Mouse (Mus musculus) myocyte (in vitro differentiated cells): ENCODE data around the gene Rab6a. TPM values are rescaled to one million over a fixed set of nuclear protein-coding genes. Genes with fewer than 3 reads are reported as not detected.

ENCODE experiments used
- H3K27me3 ChIP-seq: one replicate; pipeline ENCODE4 v1.6.1; 2011; ENCODE audit not compliant: control insufficient read depth, insufficient read depth, insufficient read length
- H3K36me3 ChIP-seq: one replicate; pipeline ENCODE4 v1.6.1; 2011; ENCODE audit not compliant: control insufficient read depth, insufficient read depth
- H3K4me2 ChIP-seq: one replicate; pipeline ENCODE4 v1.6.1; 2011; ENCODE audit warnings: low read depth, control low read depth
- H3K4me3 ChIP-seq: one replicate; pipeline ENCODE4 v1.5.1; 2011; ENCODE audit warnings: mild to moderate bottlenecking, control low read depth, moderate library complexity
- H3K79me2 ChIP-seq: one replicate; pipeline ENCODE4 v1.6.1; 2011; ENCODE audit not compliant: control insufficient read depth, insufficient read depth
- H3ac ChIP-seq: one replicate; pipeline ENCODE4 v1.6.1; 2011; ENCODE audit not compliant: control insufficient read depth, insufficient read length
- CEBPB ChIP-seq: IDR thresholded peaks from 2 replicates; pipeline ENCODE4 v1.6.1; 2011; ENCODE audit warnings: mild to moderate bottlenecking, moderate library complexity; ENCODE audit not compliant: poor library complexity, insufficient read depth, severe bottlenecking
- E2F4 ChIP-seq: IDR thresholded peaks from one replicate; pipeline ENCODE4 v1.6.1; 2011; ENCODE audit warnings: mild to moderate bottlenecking, control low read depth, moderate library complexity; ENCODE audit not compliant: insufficient read depth
- MAX ChIP-seq: IDR thresholded peaks from one replicate; pipeline ENCODE4 v1.6.1; 2011; ENCODE audit warnings: low read depth, mild to moderate bottlenecking, control low read depth
- MYOD1 ChIP-seq, 3 experiments: IDR thresholded peaks; one replicate each; pipeline ENCODE4 v1.6.1; 2011; ENCODE audit warnings: control low read depth in 2 of 3, low read depth in 2 of 3, mild to moderate bottlenecking in 2 of 3, moderate library complexity in 1 of 3; ENCODE audit not compliant: insufficient read length in 2 of 3, control insufficient read depth in 1 of 3
- MYOG ChIP-seq, 3 experiments: IDR thresholded peaks; one replicate each; pipeline ENCODE4 v1.6.1; 2011; ENCODE audit warnings: control low read depth in 2 of 3, low read depth in 2 of 3, mild to moderate bottlenecking in 2 of 3; ENCODE audit not compliant: insufficient read length in 2 of 3, control insufficient read depth in 1 of 3, insufficient read depth in 1 of 3
- POLR2A ChIP-seq: IDR thresholded peaks from one replicate; pipeline ENCODE4 v1.6.1; 2011; ENCODE audit warnings: low read depth, mild to moderate bottlenecking, control low read depth, moderate library complexity; ENCODE audit not compliant: insufficient read length
- POLR2AphosphoS2 ChIP-seq: IDR thresholded peaks from one replicate; pipeline ENCODE4 v1.6.1; 2011; ENCODE audit warnings: low read depth, control low read depth; ENCODE audit not compliant: insufficient read length
- REST ChIP-seq: IDR thresholded peaks from one replicate; pipeline ENCODE4 v1.6.1; 2011; ENCODE audit warnings: mild to moderate bottlenecking, control low read depth, moderate library complexity; ENCODE audit not compliant: insufficient read depth, insufficient read length
- SRF ChIP-seq: IDR thresholded peaks from one replicate; pipeline ENCODE4 v1.6.1; 2011; ENCODE audit warnings: low read depth; ENCODE audit not compliant: control insufficient read depth, insufficient read length
- TCF12 ChIP-seq: IDR thresholded peaks from one replicate; pipeline ENCODE4 v1.6.1; 2011; ENCODE audit warnings: mild to moderate bottlenecking, control low read depth; ENCODE audit not compliant: poor library complexity, insufficient read depth, severe bottlenecking
- TCF3 ChIP-seq: IDR thresholded peaks from one replicate; pipeline ENCODE4 v1.6.1; 2011; ENCODE audit warnings: low read depth, control low read depth; ENCODE audit not compliant: insufficient read length
- USF1 ChIP-seq: IDR thresholded peaks from one replicate; pipeline ENCODE4 v1.6.1; 2011; ENCODE audit warnings: low read depth, mild to moderate bottlenecking, control low read depth, moderate library complexity
- polyA plus RNA-seq: library from polyadenylated mRNA; unstranded; fragments of >200 nt; fragmentation: generic; extraction: Trizol; gene quantifications from one replicate; pipeline ENCODE4 v1.2.1, GENCODE M21; 2012; ENCODE audit warnings: missing spikeins

Gene Rab6a
- polyA plus RNA-seq, 1 experiment, result 48.5 TPM

GRCm38 (mm10) chr7:100645147-100645546 lies 37.9 kb downstream of the Rab6a start:
- no peak for TF ChIP-seq SRF
- no peak for TF ChIP-seq POLR2A
- TF ChIP-seq MYOD1 (IDR thresholded peaks at IDR 0.05; ENCODE audit: control insufficient read depth in 1 of 3, insufficient read length in 2 of 3, low read depth in 2 of 3), result no peak
- no peaks in the 10 kb centered on the region for H3K79me2 ChIP-seq

GRCm38 (mm10) chr7:100649095-100649494 lies 41.9 kb downstream of the Rab6a start:
- no peak overlapping the region for H3ac ChIP-seq
- no peak overlapping the region for H3K4me2 ChIP-seq
- H3K79me2 ChIP-seq, result no peaks in the 10 kb centered on the region
- TF ChIP-seq REST, result no peak
- no peak for TF ChIP-seq MAX
- TF ChIP-seq USF1, result no peak
- TF ChIP-seq TCF12, result no peak
- TF ChIP-seq POLR2AphosphoS2, result no peak
- no peak for TF ChIP-seq MYOD1 (IDR thresholded peaks at IDR 0.05; ENCODE audit: control insufficient read depth in 1 of 3, insufficient read length in 2 of 3, low read depth in 2 of 3)
- TF ChIP-seq E2F4, result no peak
- TF ChIP-seq POLR2A, result no peak
- TF ChIP-seq SRF, result no peak
- TF ChIP-seq CEBPB, result no peak
- H3K27me3 ChIP-seq, result no peaks in the 10 kb centered on the region
- no peaks in the 10 kb centered on the region for H3K36me3 ChIP-seq
- H3K4me3 ChIP-seq, result no peak overlapping the region

More at GRCm38 (mm10) chr7:100645147-100645546, 37.9 kb downstream of the Rab6a start:
- Histone ChIP-seq H3K4me3 (no peak overlapping the region), H3K4me2 (no peak overlapping the region), H3ac (no peak overlapping the region), H3K36me3 (peaks cover 5% of the 10 kb centered on the region), H3K27me3 (no peaks in the 10 kb centered on the region)

GRCm38 (mm10) chr7:100649826-100650225 lies 42.6 kb downstream of the Rab6a start:
- no peak overlapping the region for H3K4me2 ChIP-seq
- no peaks in the 10 kb centered on the region for H3K79me2 ChIP-seq
- no peak overlapping the region for H3K4me3 ChIP-seq
- no peak overlapping the region for H3ac ChIP-seq
- no peak for TF ChIP-seq E2F4
- TF ChIP-seq POLR2AphosphoS2, result no peak
- no peak for TF ChIP-seq USF1
- no peak for TF ChIP-seq TCF12
- no peak for TF ChIP-seq SRF
- no peak for TF ChIP-seq MAX
- no peak for TF ChIP-seq MYOD1 (IDR thresholded peaks at IDR 0.05; ENCODE audit: control insufficient read depth in 1 of 3, insufficient read length in 2 of 3, low read depth in 2 of 3)
- TF ChIP-seq REST, result no peak
- no peak for TF ChIP-seq CEBPB
- TF ChIP-seq MYOG (IDR thresholded peaks at IDR 0.05; ENCODE audit: control insufficient read depth in 1 of 3, insufficient read depth in 1 of 3, insufficient read length in 2 of 3, low read depth in 2 of 3), result no peak
- TF ChIP-seq TCF3, result no peak
- TF ChIP-seq POLR2A, result no peak
- no peaks in the 10 kb centered on the region for H3K27me3 ChIP-seq
- no peaks in the 10 kb centered on the region for H3K36me3 ChIP-seq

- H3K79me2 ChIP-seq, result no peaks in the 10 kb centered on the region
- TF ChIP-seq USF1 (no peak), MYOG (IDR thresholded peaks at IDR 0.05; ENCODE audit: control insufficient read depth in 1 of 3, insufficient read depth in 1 of 3, insufficient read length in 2 of 3, low read depth in 2 of 3) (no peak), E2F4 (no peak), POLR2AphosphoS2 (peak; percentile 13), POLR2A (no peak), TCF3 (no peak), SRF (no peak)
- no peaks in the 10 kb centered on the region for H3K27me3 ChIP-seq
- no peak overlapping the region for H3K4me3 ChIP-seq
- no peak overlapping the region for H3K4me2 ChIP-seq
- H3ac ChIP-seq, result no peak overlapping the region
- no peaks in the 10 kb centered on the region for H3K36me3 ChIP-seq
These were observed 43.2 kb downstream of the Rab6a start for GRCm38 (mm10) chr7:100650421-100650820.

GRCm38 (mm10) chr7:100651011-100651410 lies 43.8 kb downstream of the Rab6a start:
- Histone ChIP-seq H3K79me2 (no peaks in the 10 kb centered on the region), H3K4me2 (no peak overlapping the region), H3K27me3 (no peaks in the 10 kb centered on the region), H3ac (no peak overlapping the region), H3K36me3 (no peaks in the 10 kb centered on the region), H3K4me3 (no peak overlapping the region)
- TF ChIP-seq USF1, result no peak
- no peak for TF ChIP-seq E2F4
- TF ChIP-seq REST, result no peak
- TF ChIP-seq MAX, result no peak
- TF ChIP-seq SRF, result no peak
- no peak for TF ChIP-seq TCF3
- no peak for TF ChIP-seq POLR2AphosphoS2
- TF ChIP-seq MYOD1 (IDR thresholded peaks at IDR 0.05; ENCODE audit: control insufficient read depth in 1 of 3, insufficient read length in 2 of 3, low read depth in 2 of 3), result no peak
- TF ChIP-seq POLR2A, result no peak
- TF ChIP-seq MYOG (IDR thresholded peaks at IDR 0.05; ENCODE audit: control insufficient read depth in 1 of 3, insufficient read depth in 1 of 3, insufficient read length in 2 of 3, low read depth in 2 of 3), result no peak
- no peak for TF ChIP-seq TCF12
- TF ChIP-seq CEBPB, result no peak
